In genomic region chr3:4895811-4896210, GRCm38 (mm10) we compare ENCODE assay signal across 17 mouse cellular contexts.
"Had no signal": no experiment of that assay in that cellular context is flagged by ENCODE, and none has a peak within 500 bp of the region (broad histone marks: within the 10 kb centered on the region; RNA-seq: fewer than 3 reads in every experiment).

No protein-coding gene starts in this region.

- ATAC-seq: liver, postnatal 0 days; lung, postnatal 0 days; midbrain, embryonic 13.5 days; midbrain, embryonic 15.5 days had no signal

- H3K4me1 ChIP-seq: lung, embryonic 15.5 days; megakaryocyte, embryonic 14.5 days; midbrain, embryonic 13.5 days; midbrain, embryonic 15.5 days; neural tube, embryonic 12.5 days had no signal

- H3K9me3 ChIP-seq: lung, embryonic 15.5 days had no signal

- H3K9ac ChIP-seq: liver, postnatal 0 days; lung, embryonic 15.5 days; midbrain, embryonic 13.5 days; midbrain, embryonic 15.5 days; neural tube, embryonic 12.5 days had no signal

- H3K36me3 ChIP-seq: lung, embryonic 15.5 days; midbrain, embryonic 13.5 days; midbrain, embryonic 15.5 days; neural tube, embryonic 12.5 days had no signal

- H3K27ac ChIP-seq: lung, embryonic 15.5 days; macrophage; midbrain, embryonic 13.5 days; midbrain, embryonic 15.5 days; neural tube, embryonic 12.5 days had no signal

- DNase-seq: liver, postnatal 0 days; lung, adult 2 months; lung, postnatal 14 days; lung, postnatal 36 days; right cerebral cortex, postnatal 25 days; right cerebral cortex, postnatal 4 days; spleen, adult 18-20 months; thymus, adult 18-20 months; thymus, postnatal 14 days; thymus, postnatal 36 days had no signal

- H3K4me3 ChIP-seq: lung, embryonic 15.5 days; megakaryocyte, embryonic 14.5 days; midbrain, embryonic 13.5 days; midbrain, embryonic 15.5 days; neural tube, embryonic 12.5 days had no signal
